Mouse (Mus musculus) layer of hippocampus, postnatal 25 days (tissue): ENCODE measurements around the gene Megf11. TPM values are rescaled to one million over a fixed set of nuclear protein-coding genes. Genes with fewer than 3 reads are reported as not detected.

Source experiments
- DNase-seq, 2 experiments: peaks; one replicate each; pipeline ENCODE4 v3.0.0; 2022; ENCODE audit warnings: mixed read lengths in 2 of 2, low spot score in 1 of 2; ENCODE audit errors: extremely low spot score in 1 of 2
- total RNA-seq, 2 experiments: library from RNA; stranded (reverse); gene quantifications; 2 replicates each; pipeline ENCODE4 v1.2.3; 2021

Gene Megf11
- 10 to 100 TPM; 14.0 to 15.6 TPM for total RNA-seq

- DNase-seq, result peak in 1 of 2 experiments; percentile 39
Observed at GRCm38 (mm10) chr9:64385511-64386465, at the start of gene Megf11. TSS of gene Megf11 (plus strand) at chr9:64385626.

- DNase-seq, result no peak
Observed at GRCm38 (mm10) chr9:64335825-64336224, 49.6 kb upstream of the Megf11 start.

GRCm38 (mm10) chr9:64339361-64339760 is 46.1 kb upstream of the Megf11 start:
- no peak for DNase-seq

GRCm38 (mm10) chr9:64340351-64341253 is 44.8 kb upstream of the Megf11 start:
- peak; percentile 60 to 72 for DNase-seq

- DNase-seq, result no peak
Observed at GRCm38 (mm10) chr9:64341254-64341566, 44.2 kb upstream of the Megf11 start, which contains the start of gene Dis3l. TSS of gene Dis3l (minus strand) at chr9:64341288.

DNA sequence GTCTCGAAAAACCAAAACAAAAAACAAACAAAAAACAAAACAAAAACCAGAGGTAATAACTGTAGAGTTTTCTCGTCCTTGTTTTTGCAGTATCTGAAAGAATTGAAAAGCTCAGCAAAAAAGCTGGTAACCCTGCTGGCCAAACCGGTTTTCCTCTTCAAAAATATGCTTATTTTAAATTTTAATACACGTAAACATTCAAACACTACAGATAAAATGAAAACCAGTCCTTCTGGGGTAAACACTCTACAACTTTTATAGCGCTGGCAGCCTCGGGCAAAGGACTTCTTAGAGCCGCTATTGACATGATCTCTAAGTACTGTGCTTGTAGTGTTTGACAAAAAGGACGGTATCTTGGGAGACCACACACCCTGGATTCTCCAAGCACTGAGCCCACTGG is 43.8 kb upstream of the Megf11 start:
- no peak for DNase-seq

GRCm38 (mm10) chr9:64343656-64344055 is 41.8 kb upstream of the Megf11 start:
- no peak for DNase-seq

DNA sequence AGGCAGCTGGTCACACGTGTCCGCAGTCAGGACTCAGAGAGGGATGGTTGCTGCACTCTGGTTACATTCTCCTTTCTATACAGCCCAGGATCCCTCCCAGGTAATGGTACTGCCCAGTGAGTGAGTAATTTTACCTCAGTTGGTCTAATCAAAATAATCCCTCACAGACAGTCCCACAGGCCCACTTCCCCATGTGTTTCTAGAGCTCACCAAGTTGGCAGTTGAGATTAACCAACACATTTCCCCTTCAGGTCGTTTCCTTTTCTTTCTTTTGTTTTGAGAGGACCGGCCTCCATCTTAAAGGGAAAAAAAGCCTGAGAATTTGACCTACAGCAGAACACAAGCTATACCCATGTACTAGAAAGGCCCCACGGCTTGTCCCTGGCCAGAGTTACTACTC is 39.5 kb upstream of the Megf11 start:
- no peak for DNase-seq

GRCm38 (mm10) chr9:64347377-64347776 is 38.0 kb upstream of the Megf11 start:
- no peak for DNase-seq

- no peak for DNase-seq
Observed at GRCm38 (mm10) chr9:64349490-64349889, 35.9 kb upstream of the Megf11 start.

DNA sequence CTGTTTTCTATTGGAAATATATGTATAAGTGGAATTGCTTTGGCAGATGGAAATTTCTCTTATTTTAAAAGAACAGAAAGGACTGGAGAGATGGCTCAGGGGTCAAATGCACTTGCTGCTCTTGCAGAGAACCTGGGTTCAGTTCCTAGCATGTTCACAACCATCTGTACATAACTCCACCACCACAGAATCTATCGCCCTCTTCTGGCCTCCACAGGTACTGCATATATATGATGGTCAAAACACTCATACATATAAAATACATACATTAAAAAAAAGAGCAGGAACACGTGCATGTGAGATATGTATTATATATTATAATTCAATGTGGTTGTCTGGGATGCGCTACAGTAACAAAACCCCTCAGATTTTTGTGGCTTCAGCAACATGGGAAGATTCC is 34.2 kb upstream of the Megf11 start:
- DNase-seq, result no peak

GRCm38 (mm10) chr9:64355627-64356026 is 29.8 kb upstream of the Megf11 start:
- no peak for DNase-seq

DNA sequence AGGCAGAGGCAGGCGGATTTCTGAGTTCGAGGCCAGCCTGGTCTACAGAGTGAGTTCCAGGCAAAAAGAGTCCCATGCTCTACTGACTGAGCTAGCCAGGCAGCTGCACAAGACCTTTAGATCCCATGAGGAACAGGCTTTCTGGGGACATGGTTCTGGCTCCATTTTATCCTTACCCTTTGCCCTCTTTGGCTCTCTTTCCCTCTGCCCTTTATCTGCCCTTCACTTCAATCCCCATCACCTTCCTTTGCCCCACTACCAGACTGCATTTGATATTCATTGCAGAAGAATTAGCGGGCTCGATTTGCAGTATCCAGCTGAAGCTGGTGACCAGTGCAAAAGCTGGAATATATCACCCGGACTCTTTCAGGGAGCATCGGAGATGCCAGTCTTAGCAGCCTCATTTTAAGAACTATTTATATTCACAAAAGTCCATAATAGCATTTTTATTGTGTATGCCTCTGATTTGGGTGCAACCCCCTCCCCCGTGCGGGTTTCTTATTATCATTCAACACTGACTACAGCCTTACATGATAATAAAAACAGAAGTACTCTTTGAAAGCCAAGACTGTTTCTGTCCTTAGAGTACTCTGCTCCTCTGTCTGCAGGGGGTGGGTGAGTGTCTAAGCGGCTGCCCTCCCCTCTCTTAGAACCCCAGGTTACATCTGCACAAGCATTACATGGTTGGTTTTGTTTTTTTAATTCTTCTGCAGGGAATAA is 24.0 kb upstream of the Megf11 start:
- DNase-seq, result no peak

DNA sequence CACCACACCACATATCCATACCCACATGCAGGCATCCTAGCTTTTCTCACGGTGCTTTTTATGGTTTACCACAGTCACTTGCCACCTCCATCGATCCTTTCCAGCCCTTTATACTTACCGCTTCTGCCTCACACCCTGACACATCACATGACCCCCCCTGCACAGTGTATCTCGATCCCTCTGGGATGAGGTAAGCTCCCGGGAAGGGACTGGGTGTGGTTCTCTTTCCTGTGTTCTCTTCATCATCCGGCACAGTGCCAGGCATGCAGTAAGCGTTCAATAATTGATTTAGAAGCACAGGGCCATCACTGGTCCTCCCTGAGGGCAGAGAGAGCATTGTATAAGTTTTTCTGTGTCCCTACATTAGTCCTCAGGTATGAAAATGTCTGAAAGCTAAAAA is 15.6 kb upstream of the Megf11 start:
- no peak for DNase-seq

DNA sequence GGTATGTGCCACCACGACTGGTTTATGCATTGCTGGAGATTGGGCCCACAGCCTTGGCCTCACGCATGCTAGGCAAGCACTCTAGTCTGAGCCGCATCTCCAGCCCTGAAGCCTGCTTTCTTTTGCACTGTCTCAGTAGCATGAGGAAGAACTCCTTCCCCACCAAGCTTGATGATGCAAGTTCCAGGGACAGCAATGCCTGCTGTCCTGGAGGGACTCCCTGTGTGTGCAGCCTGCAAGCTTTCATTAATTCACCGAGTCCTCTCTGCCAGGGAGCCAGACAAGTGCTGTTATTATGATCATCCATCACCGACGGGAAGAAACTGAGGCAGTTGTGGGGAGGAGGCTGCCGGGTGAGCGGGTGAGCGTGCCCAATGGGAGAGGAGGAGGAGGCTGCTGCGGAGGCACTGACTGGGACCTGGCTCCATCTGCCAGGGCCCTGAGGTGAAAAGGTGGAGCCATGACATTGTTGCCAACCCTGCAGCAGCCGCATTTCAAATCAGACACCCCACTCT is 14.1 kb upstream of the Megf11 start:
- DNase-seq, result no peak

DNA sequence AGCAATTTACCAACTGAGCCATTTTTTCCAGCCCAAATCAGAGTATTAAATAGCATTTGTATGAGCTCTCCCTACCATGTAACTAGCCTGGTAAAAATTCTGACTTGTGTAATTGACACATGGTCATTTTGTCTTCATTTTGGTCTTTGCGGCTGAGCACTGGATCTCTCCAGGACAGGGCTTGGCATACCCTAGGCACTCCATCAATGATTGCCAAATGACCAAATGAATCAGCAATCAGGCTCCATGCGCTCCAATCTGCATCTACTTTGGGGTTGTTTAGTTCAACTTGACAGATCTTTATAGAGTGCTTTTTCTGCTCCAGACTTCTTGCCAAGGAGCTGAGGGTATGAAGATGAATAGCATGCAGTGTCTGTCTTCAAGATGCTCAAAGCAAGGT is 9.0 kb upstream of the Megf11 start:
- DNase-seq, result no peak

DNA sequence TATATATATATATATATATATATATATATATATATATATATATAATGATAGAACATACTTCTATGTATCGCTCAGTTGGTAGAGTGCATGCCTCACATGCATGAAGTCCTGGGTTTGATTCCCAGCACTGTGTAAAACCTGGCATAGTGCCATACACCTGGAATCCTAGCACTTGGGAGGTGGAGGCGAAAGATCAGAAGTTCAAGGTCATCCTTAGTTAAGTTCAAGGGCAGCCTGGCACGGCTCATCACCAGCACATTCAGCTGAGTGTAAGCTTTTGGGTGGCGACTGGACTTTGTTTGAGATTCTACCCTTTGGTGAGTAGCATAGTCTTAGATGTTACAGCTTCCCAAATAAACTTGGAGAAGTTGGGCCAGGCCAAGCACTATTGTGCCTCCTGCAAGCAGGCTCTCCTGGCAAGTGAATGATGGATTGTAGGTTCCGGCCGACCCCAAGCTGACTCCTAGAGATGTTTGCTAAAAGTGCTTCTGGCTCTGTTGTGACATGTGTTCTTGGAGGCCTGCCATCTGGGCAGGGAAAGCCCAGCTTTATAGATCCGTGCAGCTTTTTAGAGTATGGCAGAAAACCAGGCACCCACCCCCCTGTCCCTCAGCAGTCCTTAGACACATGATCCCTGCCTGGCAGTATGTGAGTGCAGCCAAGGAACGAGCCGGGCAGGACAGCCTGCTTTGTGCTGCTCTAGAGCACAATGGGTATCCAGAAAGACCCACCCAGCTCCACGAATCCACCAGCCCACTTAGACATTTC is 2.2 kb upstream of the Megf11 start:
- no peak for DNase-seq

- no peak for DNase-seq
Observed at GRCm38 (mm10) chr9:64386466-64387211, 1.2 kb downstream of the Megf11 start.
